Mouse (Mus musculus) ovary, postnatal 10 days (tissue): Measurements from ENCODE around the gene Tmem209.

Experiments used
- DNase-seq: peaks from one replicate; pipeline ENCODE4 v3.0.0; 2022; ENCODE audit warnings: low spot score

The Tmem209 gene

DNA sequence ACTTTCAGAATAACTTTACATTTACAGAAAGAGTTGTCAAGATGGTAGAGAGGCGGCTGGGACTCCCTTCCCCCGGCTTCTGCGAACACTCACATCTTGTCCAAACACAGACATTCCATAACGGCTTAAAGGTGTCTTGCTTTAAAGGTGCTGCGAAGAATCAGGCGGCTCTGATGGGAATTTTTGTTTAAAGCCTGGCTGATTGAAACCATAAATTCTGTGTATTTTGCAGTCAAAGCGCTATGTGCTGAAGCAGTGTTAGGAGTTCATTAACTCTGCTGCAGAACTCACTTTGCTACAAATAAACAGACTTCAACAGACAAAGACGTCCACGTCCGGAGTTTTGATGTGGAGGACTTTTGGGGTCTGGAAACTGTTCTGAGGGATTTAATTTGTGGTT is 28.7 kb upstream of the Tmem209 start:
- DNase-seq = no peak

GRCm38 (mm10) chr6:30535340-30535739 is 25.8 kb upstream of the Tmem209 start:
- no peak for DNase-seq

GRCm38 (mm10) chr6:30528800-30529199 is 19.2 kb upstream of the Tmem209 start:
- no peak for DNase-seq

GRCm38 (mm10) chr6:30526586-30527515 is 17.3 kb upstream of the Tmem209 start:
- DNase-seq = no peak

DNA sequence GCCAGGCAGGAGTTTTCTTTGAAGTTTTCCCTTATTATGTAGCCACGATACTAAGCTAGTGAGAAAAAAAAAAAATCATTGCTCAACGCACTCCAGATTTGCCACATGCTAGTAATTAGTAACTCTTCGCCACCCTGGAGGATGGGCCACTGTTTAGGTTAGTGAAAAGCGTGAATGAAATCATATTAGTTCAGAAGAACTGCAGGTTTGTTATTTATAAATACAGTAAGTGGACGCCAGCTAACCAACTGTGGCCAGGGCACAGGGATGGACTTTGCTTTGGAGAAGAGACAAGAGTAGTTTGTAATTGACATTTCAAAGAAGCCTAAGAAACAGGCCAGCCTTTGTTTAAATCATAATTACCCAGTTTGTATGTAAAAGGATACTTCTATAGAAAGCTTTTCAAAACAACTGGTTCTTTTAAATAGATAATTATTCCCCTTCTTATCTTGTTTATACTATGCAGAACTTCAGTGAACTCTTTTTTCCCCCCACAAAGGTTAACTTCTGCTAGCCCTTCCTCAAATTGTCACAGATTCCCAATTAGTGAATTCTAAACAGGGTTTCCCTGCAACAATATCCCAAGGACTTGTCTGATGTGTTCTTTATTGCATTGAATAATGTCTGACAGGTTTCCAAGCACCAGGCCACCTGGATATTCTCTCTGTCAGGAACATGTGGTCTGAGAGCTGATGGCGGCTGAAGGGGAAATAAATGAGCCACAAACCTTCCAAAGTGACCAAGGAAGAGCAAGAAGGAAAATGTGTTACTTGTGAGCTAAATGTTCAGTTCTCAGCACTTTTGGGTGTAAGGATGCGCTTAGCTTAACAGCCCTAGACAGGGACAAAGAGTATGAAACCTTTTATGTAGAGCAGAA is 16.1 kb upstream of the Tmem209 start:
- DNase-seq = no peak

- DNase-seq = no peak
These were observed 10.8 kb upstream of the Tmem209 start for GRCm38 (mm10) chr6:30520400-30520799.

DNA sequence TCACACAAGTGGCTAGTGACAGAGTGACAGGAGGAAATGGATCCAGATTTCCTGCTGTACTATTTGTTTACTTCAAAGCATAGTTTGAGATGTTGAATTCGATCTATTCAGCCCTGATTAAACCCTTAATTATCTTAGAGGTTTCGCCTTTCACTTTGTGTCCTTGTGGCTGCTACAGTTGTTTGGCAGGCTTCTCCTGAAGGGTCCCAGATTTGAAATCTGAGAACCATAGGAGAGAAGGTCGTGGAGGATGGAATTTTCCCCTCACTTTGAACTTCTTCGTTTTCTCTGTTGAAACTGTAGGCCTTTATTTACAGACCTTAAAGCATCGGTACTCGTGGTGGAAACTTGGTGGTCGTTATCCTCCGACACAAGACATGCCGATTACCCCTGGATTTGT is 4.7 kb upstream of the Tmem209 start:
- DNase-seq = no peak

DNA sequence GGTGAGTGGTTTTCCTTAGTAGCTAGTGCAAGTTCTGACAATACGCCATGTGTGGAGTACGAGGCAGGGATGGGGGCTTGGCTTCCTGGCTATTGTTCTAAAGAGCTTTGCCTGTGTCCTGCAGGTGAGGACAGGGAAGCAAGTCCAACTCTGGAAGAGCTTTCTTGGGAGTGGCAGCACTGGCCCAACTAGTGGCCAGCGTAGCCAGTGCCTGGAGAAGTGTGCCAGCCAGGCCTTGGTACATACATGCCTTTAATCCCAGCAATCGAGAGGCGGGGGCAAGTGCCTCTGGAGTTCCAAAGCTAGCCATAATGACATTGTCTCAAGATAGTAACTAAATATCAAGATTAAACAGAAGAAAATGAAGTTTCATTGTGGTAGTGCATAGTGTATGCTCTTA is 708 bp upstream of the Tmem209 start:
- DNase-seq = no peak

GRCm38 (mm10) chr6:30508824-30509223 is 759 bp downstream of the Tmem209 start:
- no peak for DNase-seq

- no peak for DNase-seq
These were observed 10.5 kb downstream of the Tmem209 start for GRCm38 (mm10) chr6:30499049-30499448.

DNA sequence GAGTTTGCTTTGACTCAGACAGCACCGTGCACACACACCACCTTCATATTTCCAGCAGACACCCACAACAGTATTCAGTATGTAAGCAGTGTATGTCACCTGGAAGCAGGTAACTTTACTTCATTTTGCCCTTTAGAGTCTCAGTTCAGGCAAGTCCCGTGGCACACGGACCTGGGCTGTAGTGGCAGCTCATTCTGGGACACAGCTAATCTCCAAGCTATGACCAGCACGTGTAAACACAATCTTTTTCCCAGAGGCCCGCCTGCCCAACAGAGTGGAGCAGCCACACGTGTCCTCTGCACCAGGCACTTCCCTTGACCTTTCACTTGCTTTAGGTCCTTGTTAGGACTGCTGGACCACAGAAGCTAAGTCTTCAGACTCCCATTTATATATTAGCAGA is 23.1 kb downstream of the Tmem209 start:
- DNase-seq = no peak

- no peak for DNase-seq
These were observed 26.7 kb downstream of the Tmem209 start for GRCm38 (mm10) chr6:30482908-30483307.

- DNase-seq = no peak
These were observed 30.2 kb downstream of the Tmem209 start for GRCm38 (mm10) chr6:30479418-30479817.

GRCm38 (mm10) chr6:30477784-30478183 is 31.8 kb downstream of the Tmem209 start:
- DNase-seq = no peak

GRCm38 (mm10) chr6:30477210-30477714 is 32.3 kb downstream of the Tmem209 start:
- DNase-seq = no peak

DNA sequence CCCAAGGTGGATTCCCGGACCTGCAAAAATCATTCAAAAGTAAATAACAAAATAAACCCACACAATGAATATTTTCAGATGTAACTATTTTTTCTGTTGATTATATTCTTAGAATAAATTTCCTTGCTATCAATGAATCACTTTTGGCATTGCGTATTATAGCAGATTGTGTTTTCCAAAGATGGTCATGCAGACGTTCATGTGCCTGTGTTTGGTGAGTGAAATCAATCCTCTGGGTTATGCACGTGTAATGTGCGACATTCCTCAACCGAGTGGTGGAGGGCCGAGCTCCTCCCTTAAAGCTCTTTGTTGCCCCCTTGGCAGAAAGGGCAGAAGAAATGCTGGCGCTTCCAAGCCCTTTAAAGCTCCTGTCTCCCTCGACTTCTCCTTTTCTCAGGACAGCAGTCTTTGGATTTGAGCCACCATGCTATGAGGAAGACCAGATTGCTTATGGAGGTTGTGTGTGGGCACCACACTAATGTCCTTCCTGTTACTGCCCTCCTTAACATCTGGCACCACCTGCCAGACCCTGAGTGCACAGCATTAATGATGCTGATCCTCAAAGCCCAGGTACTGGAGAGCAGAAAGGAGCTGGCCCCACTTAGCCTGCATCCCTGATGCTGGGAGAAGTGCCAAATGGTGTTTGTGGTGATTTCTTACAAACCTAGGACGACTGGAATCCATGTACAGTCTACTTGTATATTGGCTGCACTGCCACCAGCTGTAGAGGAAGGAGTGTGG is 33.4 kb downstream of the Tmem209 start:
- no peak for DNase-seq

- no peak for DNase-seq
These were observed 37.9 kb downstream of the Tmem209 start for GRCm38 (mm10) chr6:30471706-30472105.

- no peak for DNase-seq
These were observed 40.2 kb downstream of the Tmem209 start for GRCm38 (mm10) chr6:30469370-30469769.

DNA sequence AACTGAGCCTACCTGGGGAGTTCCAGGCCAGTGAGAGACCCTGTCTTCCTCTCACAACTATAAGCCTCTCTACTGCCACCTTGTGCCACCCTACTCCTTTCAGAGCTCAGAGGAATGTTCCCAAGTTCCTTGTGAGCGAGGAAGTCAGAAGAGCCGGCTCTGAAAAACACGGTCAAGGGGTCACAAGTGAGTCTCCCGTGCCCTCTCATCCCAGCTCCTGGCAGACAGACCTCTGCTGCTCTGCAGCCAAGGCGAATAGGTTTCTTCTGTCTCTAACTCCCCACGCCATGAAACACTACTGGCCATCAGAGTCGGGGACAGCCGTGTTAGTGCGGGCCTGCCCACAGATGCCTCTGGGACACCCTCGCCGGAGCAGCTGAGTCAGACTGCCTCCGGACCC is 40.9 kb downstream of the Tmem209 start:
- DNase-seq = no peak

GRCm38 (mm10) chr6:30468058-30468457 is 41.5 kb downstream of the Tmem209 start:
- no peak for DNase-seq

- no peak for DNase-seq
These were observed 44.0 kb downstream of the Tmem209 start for GRCm38 (mm10) chr6:30465586-30465985.

GRCm38 (mm10) chr6:30462822-30463221 is 46.8 kb downstream of the Tmem209 start:
- DNase-seq = no peak
